Mouse (Mus musculus): ENCODE measurements around the gene Caskin1.
"Not testable (repeated sequence)": the region's sequence is repeated elsewhere in the genome, so short reads cannot be mapped to it uniquely, and the experiment has no call there.

Gene Caskin1

GRCm38 (mm10) chr17:24488186-24488661 is at the start of gene Caskin1:
Caskin1 (plus strand) TSS chr17:24488601.
- no peak for DNase-seq

GRCm38 (mm10) chr17:24440377-24440776 is 48.0 kb upstream of the Caskin1 start:
- DNase-seq = no peak

- no peak for DNase-seq
These were observed 47.3 kb upstream of the Caskin1 start for GRCm38 (mm10) chr17:24441148-24441547.

GRCm38 (mm10) chr17:24442107-24442506 is 46.3 kb upstream of the Caskin1 start:
- no peak for DNase-seq

GRCm38 (mm10) chr17:24442632-24443155 is 45.7 kb upstream of the Caskin1 start, which contains the start of gene Dnase1l2:
Dnase1l2 (minus strand) TSS chr17:24443105.
- no peak for DNase-seq

- DNase-seq = no peak
These were observed 45.0 kb upstream of the Caskin1 start for GRCm38 (mm10) chr17:24443409-24443808.

GRCm38 (mm10) chr17:24446590-24446989 is 41.8 kb upstream of the Caskin1 start:
- DNase-seq = no peak

GRCm38 (mm10) chr17:24449507-24449906 is 38.9 kb upstream of the Caskin1 start:
- DNase-seq = no peak

GRCm38 (mm10) chr17:24451220-24451619 is 37.2 kb upstream of the Caskin1 start:
- no peak for DNase-seq

- no peak for DNase-seq
These were observed 35.0 kb upstream of the Caskin1 start for GRCm38 (mm10) chr17:24453372-24453771.

- no peak for DNase-seq
These were observed 34.1 kb upstream of the Caskin1 start for GRCm38 (mm10) chr17:24454218-24454755.

- peak; percentile 98 to 99 for DNase-seq
These were observed 33.5 kb upstream of the Caskin1 start for GRCm38 (mm10) chr17:24454756-24455522.

GRCm38 (mm10) chr17:24455523-24456206 is 32.7 kb upstream of the Caskin1 start:
- DNase-seq = not testable (repeated sequence)

- DNase-seq = no peak
These were observed 26.8 kb upstream of the Caskin1 start for GRCm38 (mm10) chr17:24461580-24461979.

GRCm38 (mm10) chr17:24462932-24463331 is 25.5 kb upstream of the Caskin1 start:
- DNase-seq = no peak

- DNase-seq = no peak
These were observed 24.8 kb upstream of the Caskin1 start for GRCm38 (mm10) chr17:24463374-24464133.

- no peak for DNase-seq
These were observed 19.7 kb upstream of the Caskin1 start for GRCm38 (mm10) chr17:24468636-24469246.

- DNase-seq = no peak
These were observed 19.0 kb upstream of the Caskin1 start for GRCm38 (mm10) chr17:24469336-24469909.

GRCm38 (mm10) chr17:24469910-24470602 is 18.3 kb upstream of the Caskin1 start, which contains the start of the genes E4f1 and Pgp:
E4f1 (minus strand) TSS chr17:24470313.
Pgp (plus strand) TSS chr17:24470392.
- DNase-seq = peak; percentile 96 to 98

- DNase-seq = peak; percentile 25 to 54
These were observed 17.5 kb upstream of the Caskin1 start for GRCm38 (mm10) chr17:24470701-24471527.

Data from thymus, postnatal 36 days (tissue).